Mouse (Mus musculus): ENCODE measurements around the gene Tgm4. TPM values are rescaled to one million over a fixed set of nuclear protein-coding genes. Genes with fewer than 3 reads are reported as not detected.

Tgm4 gene
- total RNA-seq, 2 experiments from 2014 or later, result 0.97 to 1.0 TPM

GRCm38 (mm10) chr9:123099631-123100455 lies 65.3 kb downstream of the Tgm4 start:
- intact Hi-C loops (cut with DNase I), result no loop called here
- DNase-seq (ENCODE audit: extremely low spot score in 1 of 2, low spot score in 2 of 2), result no peak

- intact Hi-C loops (cut with DNase I), result no loop called here
- no peak for DNase-seq (ENCODE audit: extremely low spot score in 1 of 2, low spot score in 2 of 2)
These were observed 68.9 kb downstream of the Tgm4 start for GRCm38 (mm10) chr9:123103425-123103824.

GRCm38 (mm10) chr9:123104362-123104761 lies 69.8 kb downstream of the Tgm4 start:
- intact Hi-C loops (cut with DNase I), result no loop called here
- no peak for DNase-seq (ENCODE audit: extremely low spot score in 1 of 2, low spot score in 2 of 2)

DNA sequence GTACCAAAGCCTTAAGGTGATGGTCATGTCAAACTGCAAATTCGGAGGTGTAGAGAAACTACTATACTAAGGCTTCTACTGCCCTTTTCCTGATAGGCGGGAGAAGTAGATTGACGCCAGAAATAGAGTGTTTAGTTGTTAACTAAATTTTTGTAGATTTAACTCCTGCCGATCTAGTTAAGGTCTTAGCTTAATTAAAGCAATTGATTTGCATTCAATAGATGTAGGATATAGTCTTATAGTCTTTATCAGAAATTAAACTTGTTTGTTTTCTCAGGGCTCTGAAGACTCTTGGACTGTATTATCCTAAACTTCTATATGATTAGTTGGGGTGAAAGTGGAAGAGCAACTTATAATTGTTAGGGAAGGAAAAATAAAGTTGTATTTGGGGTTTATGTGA lies 72.7 kb downstream of the Tgm4 start:
- intact Hi-C loops (cut with DNase I), result no loop called here
- no peak for DNase-seq (ENCODE audit: extremely low spot score in 1 of 2, low spot score in 2 of 2)

DNA sequence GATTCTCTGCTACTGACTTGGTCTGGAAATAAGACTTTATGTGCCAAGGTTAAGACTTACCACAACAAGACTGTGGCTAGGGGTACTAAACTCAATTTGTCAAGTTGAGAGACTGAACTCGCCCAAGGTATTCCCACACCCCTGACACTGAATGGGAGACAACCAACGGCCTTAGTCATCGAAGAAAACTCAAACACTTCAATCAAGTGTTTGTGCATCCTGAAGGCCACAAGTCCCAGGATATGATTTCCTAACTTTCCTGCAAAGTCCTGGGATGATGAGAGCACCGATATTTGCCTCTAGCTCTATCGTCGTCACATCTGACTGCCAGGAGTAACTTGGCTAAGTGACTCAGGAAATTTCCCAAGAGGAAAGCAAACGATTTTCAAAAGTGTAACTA lies 74.7 kb downstream of the Tgm4 start:
- DNase-seq (ENCODE audit: extremely low spot score in 1 of 2, low spot score in 2 of 2), result no peak
- intact Hi-C loops (cut with DNase I), result no loop called here

DNA sequence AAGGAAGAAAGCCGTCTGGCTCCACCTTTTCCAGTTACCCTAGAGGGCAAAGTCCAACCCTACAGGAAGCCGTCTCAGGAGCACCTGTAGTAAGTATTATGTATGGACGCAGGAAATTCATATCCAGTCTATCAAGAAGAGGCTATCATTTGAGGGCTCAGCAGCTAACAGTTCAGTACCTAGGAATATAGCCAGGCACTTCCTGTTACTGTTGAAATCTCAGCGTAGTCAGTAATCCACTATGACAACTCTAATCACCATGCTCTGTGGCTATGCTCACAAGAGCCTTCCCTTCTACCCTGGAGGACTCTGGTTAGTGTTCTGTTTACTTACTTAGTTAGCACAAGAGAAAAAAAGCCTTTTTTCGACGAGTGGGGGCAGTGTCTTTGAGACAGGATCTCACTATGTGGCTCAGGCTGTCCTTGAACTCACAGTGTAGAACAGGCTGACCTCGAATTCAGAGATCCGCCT lies 77.3 kb downstream of the Tgm4 start:
- no peak for DNase-seq (ENCODE audit: extremely low spot score in 1 of 2, low spot score in 2 of 2)

GRCm38 (mm10) chr9:123112805-123113521 lies 78.4 kb downstream of the Tgm4 start, which contains the start of the genes Zdhhc3 and Exosc7:
Gene Zdhhc3, minus strand, starts transcription at chr9:123113205.
Gene Exosc7, plus strand, starts transcription at chr9:123113215.
- intact Hi-C loops (cut with DNase I), result no loop called here
- peak; percentile 81 to 92 for DNase-seq (ENCODE audit: extremely low spot score in 1 of 2, low spot score in 2 of 2)

More for the DNA sequence above, 77.3 kb downstream of the Tgm4 start:
- intact Hi-C loops (cut with DNase I), result no loop called here

GRCm38 (mm10) chr9:123113931-123114330 lies 79.4 kb downstream of the Tgm4 start:
- intact Hi-C loops (cut with DNase I), result no loop called here
- DNase-seq (ENCODE audit: extremely low spot score in 1 of 2, low spot score in 2 of 2), result no peak

DNA sequence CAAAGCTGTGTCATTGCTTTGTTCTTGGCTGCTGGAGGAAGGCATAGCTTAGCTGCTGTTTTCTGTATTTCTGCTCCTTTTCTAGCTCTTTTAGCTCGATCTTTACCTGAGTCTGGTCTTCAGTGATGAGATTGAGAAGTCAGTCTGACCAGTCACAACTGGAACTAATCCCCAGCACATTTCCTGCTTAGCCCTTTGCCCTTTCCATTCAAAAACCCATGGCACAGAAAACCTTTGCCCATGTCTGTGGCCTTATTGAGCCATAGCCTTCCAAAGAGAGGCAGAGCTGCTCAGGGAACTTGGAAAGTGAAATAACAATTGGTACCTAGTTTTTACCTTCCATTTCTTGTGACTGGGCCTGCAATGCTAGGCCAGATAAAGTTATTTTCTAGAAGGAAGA lies 81.0 kb downstream of the Tgm4 start:
- DNase-seq (ENCODE audit: extremely low spot score in 1 of 2, low spot score in 2 of 2), result no peak
- intact Hi-C loops (cut with DNase I), result no loop called here

Other genes starting within 250 kb of the Tgm4 start
- 10 to 100 TPM; 12.5 to 14.6 TPM for gene Tcaim, start 229.2 kb upstream of the Tgm4 start, total RNA-seq (2021)
- gene Gm35549, start 190.7 kb upstream of the Tgm4 start, total RNA-seq (2021), result not detected
- 100 to 1,000 TPM; 166 to 172 TPM for gene Zfp445, start 168.7 kb upstream of the Tgm4 start, total RNA-seq (2021)
- 1 to 10 TPM; 4.5 to 5.0 TPM for gene Zkscan7, start 149.0 kb upstream of the Tgm4 start, total RNA-seq (2021)
- 1 to 10 TPM; 6.9 to 8.0 TPM for gene Zfp105, start 111.7 kb upstream of the Tgm4 start, total RNA-seq (2021)
- 10 to 100 TPM; 19.4 to 21.1 TPM for gene 1110059G10Rik, start 83.7 kb upstream of the Tgm4 start, total RNA-seq (2021)
- gene Kif15, start 83.7 kb upstream of the Tgm4 start, total RNA-seq (2021), result 1 to 10 TPM; 3.6 to 4.9 TPM
- 10 to 100 TPM; 33.7 to 40.9 TPM for gene Tmem42, start 13.4 kb upstream of the Tgm4 start, total RNA-seq (2021)
- 10 to 100 TPM; 77.2 to 79.9 TPM for gene Zdhhc3, start 78.5 kb downstream of the Tgm4 start, total RNA-seq (2021)
- gene Exosc7, start 78.5 kb downstream of the Tgm4 start, total RNA-seq (2021), result 10 to 100 TPM; 38.4 to 40.1 TPM
- gene Clec3b, start 116.2 kb downstream of the Tgm4 start, total RNA-seq (2021), result 1 to 10 TPM; 5.4 to 6.2 TPM
- under 1 TPM; 0.13 to 0.16 TPM for gene Cdcp1, start 181.3 kb downstream of the Tgm4 start, total RNA-seq (2021)
- gene Tmem158, start 226.0 kb downstream of the Tgm4 start, total RNA-seq (2021), result 10 to 100 TPM; 81.5 to 87.1 TPM